Mouse (Mus musculus) spleen, adult 2 months (tissue): ENCODE measurements around the gene Rpia.

Source experiments
- CTCF ChIP-seq: fragments of 200-500 bp; IDR thresholded peaks from 2 replicates; pipeline ENCODE4 v1.5.1; 2011; ENCODE audit warnings: mild to moderate bottlenecking, inconsistent platforms; ENCODE audit not compliant: insufficient read depth, insufficient read length, insufficient replicate concordance; ENCODE audit errors: extremely low read depth
- POLR2A ChIP-seq: fragments of 200-500 bp; IDR thresholded peaks from 2 replicates; pipeline ENCODE4 v1.6.1; 2011; ENCODE audit warnings: low read depth, low read length, inconsistent platforms

DNA sequence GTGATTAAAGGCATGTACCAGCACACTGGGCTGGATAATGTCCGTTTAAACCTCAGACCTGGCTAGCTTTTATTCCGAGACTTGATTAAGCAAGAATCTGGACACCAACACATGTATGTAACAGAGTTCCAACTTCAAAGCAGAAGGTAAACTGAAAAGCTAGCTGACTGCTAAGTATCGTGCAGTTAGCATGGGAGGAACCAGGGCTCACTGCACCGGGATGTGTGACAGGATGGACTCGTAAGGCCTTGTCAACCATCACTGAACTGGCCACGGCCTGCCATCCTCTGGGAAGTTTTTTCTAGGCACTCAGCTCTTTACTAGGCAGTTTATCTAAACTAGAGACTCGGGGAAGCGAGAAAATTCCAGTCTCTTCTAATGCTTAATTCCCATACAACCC, 27.0 kb downstream of the Rpia start:
- TF ChIP-seq CTCF (no peak), POLR2A (no peak)
